ENCODE assay signal across 22 mouse cellular contexts in genomic region chr6:98118355-98119150, GRCm38 (mm10).
DNase-seq lines count a peak whose midpoint lies in the region; ATAC-seq lines count a peak whose summit lies in the region.
"Had no signal": no experiment of that assay in that cellular context is flagged by ENCODE, and none has a peak within 500 bp of the region (broad histone marks: within the 10 kb centered on the region; RNA-seq: fewer than 3 reads in every experiment).

No protein-coding gene starts in this region.

- WGBS in intestine, embryonic 14.5 days = 52% methylated on average over 9 of the region's 9 CpGs
- WGBS in intestine, embryonic 15.5 days = 59% methylated on average over 9 of the region's 9 CpGs
- 9% methylated on average over 9 of the region's 9 CpGs for WGBS in forebrain, embryonic 14.5 days
- 39% methylated on average over 9 of the region's 9 CpGs for WGBS in midbrain, embryonic 14.5 days

- no peaks in the 10 kb centered on the region for H3K27me3 ChIP-seq in intestine, embryonic 14.5 days (replicated peaks; ENCODE audit: control insufficient read depth, insufficient read depth, low read length)
- H3K27me3 ChIP-seq in intestine, embryonic 15.5 days (replicated peaks) = no peaks in the 10 kb centered on the region
- H3K27me3 ChIP-seq in forebrain, embryonic 14.5 days (replicated peaks; ENCODE audit: control insufficient read depth, insufficient read depth, low read length) = no peaks in the 10 kb centered on the region
- H3K27me3 ChIP-seq in midbrain, embryonic 14.5 days (ENCODE audit: control insufficient read depth, insufficient read depth, low read length) = no peaks in the 10 kb centered on the region
- H3K27me3 ChIP-seq: embryonic facial prominence, embryonic 15.5 days; heart, embryonic 13.5 days had no signal

- no peaks in the 10 kb centered on the region for H3K36me3 ChIP-seq in intestine, embryonic 14.5 days (ENCODE audit: control insufficient read depth, insufficient read depth, low read length)
- no peaks in the 10 kb centered on the region for H3K36me3 ChIP-seq in intestine, embryonic 15.5 days
- no peaks in the 10 kb centered on the region for H3K36me3 ChIP-seq in forebrain, embryonic 14.5 days (ENCODE audit: control insufficient read depth, insufficient read depth, low read length)
- no peaks in the 10 kb centered on the region for H3K36me3 ChIP-seq in midbrain, embryonic 14.5 days (ENCODE audit: control insufficient read depth, insufficient read depth, low read length)
- H3K36me3 ChIP-seq: embryonic facial prominence, embryonic 15.5 days; heart, embryonic 13.5 days; neural tube, embryonic 13.5 days had no signal

- H3K27ac ChIP-seq in intestine, embryonic 14.5 days (ENCODE audit: low read depth) = peak overlapping the region; percentile 62; the same call in 1 of the 2 replicates
- no peak overlapping the region for H3K27ac ChIP-seq in intestine, embryonic 15.5 days
- H3K27ac ChIP-seq in forebrain, embryonic 14.5 days (ENCODE audit: low read depth, low read length) = no peak overlapping the region
- no peak overlapping the region for H3K27ac ChIP-seq in midbrain, embryonic 14.5 days (replicated peaks; ENCODE audit: low read depth, low read length)
- H3K27ac ChIP-seq: embryonic facial prominence, embryonic 15.5 days; heart, embryonic 13.5 days; neural tube, embryonic 13.5 days had no signal

- peaks cover 10% of the 10 kb centered on the region; the same call in 1 of the 2 replicates for H3K4me1 ChIP-seq in intestine, embryonic 14.5 days (replicated peaks; ENCODE audit: control insufficient read depth, insufficient read depth, low read length)
- H3K4me1 ChIP-seq in intestine, embryonic 15.5 days (replicated peaks) = 0 out of 2 replicates have a peak, but pooled peaks cover 4% of the 10 kb centered on the region
- H3K4me1 ChIP-seq in forebrain, embryonic 14.5 days (ENCODE audit: control insufficient read depth, insufficient read depth, low read length) = peaks cover 33% of the 10 kb centered on the region
- H3K4me1 ChIP-seq in midbrain, embryonic 14.5 days (ENCODE audit: control insufficient read depth, insufficient read depth, low read length) = peaks cover 16% of the 10 kb centered on the region

- H3K4me2 ChIP-seq in intestine, embryonic 14.5 days (ENCODE audit: low read length) = no peak overlapping the region
- H3K4me2 ChIP-seq in intestine, embryonic 15.5 days (replicated peaks) = no peak overlapping the region
- peak overlapping the region; percentile 20 for H3K4me2 ChIP-seq in forebrain, embryonic 14.5 days (ENCODE audit: low read length)
- H3K4me2 ChIP-seq in midbrain, embryonic 14.5 days (ENCODE audit: low read length) = no peak overlapping the region
- H3K4me2 ChIP-seq: embryonic facial prominence, embryonic 15.5 days; heart, embryonic 13.5 days; neural tube, embryonic 13.5 days had no signal

- no peak for DNase-seq in intestine, embryonic 14.5 days (ENCODE audit: low spot score)
- DNase-seq in brain, embryonic 18.5 days (ENCODE audit: low read depth, low spot score) = peak; percentile 30
- DNase-seq in forebrain, embryonic 14.5 days (ENCODE audit: low spot score) = peak; percentile 96
- peak; percentile 64 for DNase-seq in midbrain, embryonic 14.5 days
- no peak for DNase-seq in gastrocnemius, postnatal 10 days
- DNase-seq in left cerebral cortex, adult 9 months (ENCODE audit: low spot score in 2 of 2) = no peak
- DNase-seq: adrenal gland, adult 8-10 months; B cell, adult 2 months; cerebellum, adult 11 months; cerebellum, postnatal 14 days; heart, postnatal 36 days; left cerebral cortex, postnatal 4 days; liver; thymus, adult 18-20 months; thymus, postnatal 4 days had no signal

- ATAC-seq in intestine, embryonic 14.5 days (replicated peaks; ENCODE audit: low FRiP score, low TSS enrichment, low read depth) = no peak
- no peak for ATAC-seq in intestine, embryonic 15.5 days
- ATAC-seq in forebrain, embryonic 14.5 days = peak; percentile 95
- ATAC-seq in midbrain, embryonic 14.5 days (ENCODE audit: low FRiP score, low TSS enrichment) = no peak
- no peak for ATAC-seq in megakaryocyte, adult 5-6 weeks (ENCODE audit: poor library complexity, severe bottlenecking)
- ATAC-seq: intestine, embryonic 16.5 days; lung, postnatal 0 days had no signal

- no peak overlapping the region for H3K9ac ChIP-seq in intestine, embryonic 14.5 days (ENCODE audit: low read length)
- H3K9ac ChIP-seq in intestine, embryonic 15.5 days = no peak overlapping the region
- H3K9ac ChIP-seq in forebrain, embryonic 14.5 days (ENCODE audit: low read length) = no peak overlapping the region
- H3K9ac ChIP-seq in midbrain, embryonic 14.5 days (replicated peaks; ENCODE audit: low read length) = no peak overlapping the region
- H3K9ac ChIP-seq: embryonic facial prominence, embryonic 15.5 days; heart, embryonic 13.5 days; neural tube, embryonic 13.5 days had no signal

- H3K9me3 ChIP-seq in intestine, embryonic 14.5 days (ENCODE audit: control insufficient read depth, low read length) = no peaks in the 10 kb centered on the region
- no peaks in the 10 kb centered on the region for H3K9me3 ChIP-seq in intestine, embryonic 15.5 days
- no peaks in the 10 kb centered on the region; the same call in 1 of the 2 replicates for H3K9me3 ChIP-seq in forebrain, embryonic 14.5 days (replicated peaks; ENCODE audit: control insufficient read depth, low read length)
- H3K9me3 ChIP-seq in midbrain, embryonic 14.5 days (ENCODE audit: control insufficient read depth, low read length) = no peaks in the 10 kb centered on the region
- H3K9me3 ChIP-seq: embryonic facial prominence, embryonic 15.5 days; heart, embryonic 13.5 days; neural tube, embryonic 13.5 days had no signal

- H3K4me3 ChIP-seq in intestine, embryonic 14.5 days (ENCODE audit: low read depth, low read length) = no peak overlapping the region
- H3K4me3 ChIP-seq in intestine, embryonic 15.5 days (replicated peaks) = no peak overlapping the region
- no peak overlapping the region for H3K4me3 ChIP-seq in forebrain, embryonic 14.5 days (ENCODE audit: low read depth, low read length)
- H3K4me3 ChIP-seq in midbrain, embryonic 14.5 days (replicated peaks; ENCODE audit: low read depth, low read length) = no peak overlapping the region
- H3K4me3 ChIP-seq: embryonic facial prominence, embryonic 15.5 days; heart, embryonic 13.5 days; neural tube, embryonic 13.5 days had no signal

Comparison
In these comparisons a context has a peak if more than half of its experiments do, and no peak if none do; other contexts are left out.
1. DNase-seq: peak in brain, embryonic 18.5 days (single experiment), forebrain, embryonic 14.5 days (single experiment) and midbrain, embryonic 14.5 days (single experiment); none in intestine, embryonic 14.5 days (single experiment), gastrocnemius, postnatal 10 days (single experiment) and left cerebral cortex, adult 9 months (0 of 2).